Mouse (Mus musculus) CH12.LX (cell line): ENCODE measurements around the gene Prkab1.

ENCODE experiments used
- CTCF ChIP-seq, 2 experiments: IDR thresholded peaks in 1 of 2; conservative IDR thresholded peaks in 1 of 2; 2 replicates each; pipeline ENCODE4 v1.5.1; 2011 to 2012; ENCODE audit warnings: low read depth in 2 of 2, low read length in 2 of 2, improper control_type of control experiment in 1 of 2, inconsistent platforms in 1 of 2, mild to moderate bottlenecking in 1 of 2, moderate library complexity in 1 of 2
- E2F4 ChIP-seq: IDR thresholded peaks from 2 replicates; pipeline ENCODE4 v1.6.1; 2011; ENCODE audit warnings: low read depth, low read length, improper control_type of control experiment; ENCODE audit not compliant: insufficient replicate concordance
- EP300 ChIP-seq: IDR thresholded peaks from 2 replicates; pipeline ENCODE4 v1.6.1; 2011; ENCODE audit warnings: low read length, improper control_type of control experiment
- MAX ChIP-seq: IDR thresholded peaks from 2 replicates; pipeline ENCODE4 v1.6.1; 2011; ENCODE audit warnings: low read length, improper control_type of control experiment
- MXI1 ChIP-seq: IDR thresholded peaks from 2 replicates; pipeline ENCODE4 v1.6.1; 2011; ENCODE audit warnings: mild to moderate bottlenecking, low read depth, low read length, improper control_type of control experiment
- POLR2A ChIP-seq: IDR thresholded peaks from 2 replicates; pipeline ENCODE4 v1.6.1; 2011; ENCODE audit warnings: low read depth, mild to moderate bottlenecking, improper control_type of control experiment, low read length
- RCOR1 ChIP-seq: conservative IDR thresholded peaks from 2 replicates; pipeline ENCODE4 v1.6.1; 2012; ENCODE audit warnings: low read depth, mild to moderate bottlenecking, inconsistent platforms, low read length, improper control_type of control experiment
- TCF12 ChIP-seq: IDR thresholded peaks from 2 replicates; pipeline ENCODE4 v1.6.1; 2014; ENCODE audit warnings: low read depth, mild to moderate bottlenecking, inconsistent platforms, low read length, improper control_type of control experiment
- USF1 ChIP-seq: IDR thresholded peaks from 2 replicates; pipeline ENCODE4 v1.6.1; 2014; ENCODE audit warnings: low read depth, mild to moderate bottlenecking, inconsistent platforms, low read length, improper control_type of control experiment
- ZMIZ1 ChIP-seq: IDR thresholded peaks from 2 replicates; pipeline ENCODE4 v1.6.1; 2012; ENCODE audit warnings: low read depth, mild to moderate bottlenecking, inconsistent platforms, low read length, improper control_type of control experiment

DNA sequence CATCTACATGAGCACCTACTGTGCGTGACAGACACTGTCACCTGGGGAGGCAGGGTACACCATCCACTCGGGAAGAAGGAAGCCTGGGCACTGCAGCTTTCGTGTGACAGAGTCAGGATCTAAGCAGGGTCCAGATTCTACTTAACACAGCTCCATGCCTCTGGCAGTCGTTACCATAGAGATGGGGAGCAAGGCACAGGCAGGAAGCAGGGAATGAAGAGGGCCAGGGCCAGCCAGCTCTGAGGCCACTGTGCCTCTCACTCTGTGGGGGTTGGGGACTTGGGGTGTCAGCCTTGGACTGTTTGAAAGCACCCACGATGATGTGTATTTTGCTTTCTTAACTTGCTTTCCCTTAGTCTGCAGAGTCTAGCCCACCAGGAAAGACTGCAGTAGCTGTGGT lies 46.1 kb downstream of the Prkab1 start:
- TF ChIP-seq EP300 (no peak), E2F4 (no peak), USF1 (no peak), TCF12 (no peak), CTCF (conservative IDR thresholded peaks at IDR 0.05 in 1 of 2, IDR thresholded peaks at IDR 0.05 in 1 of 2; ENCODE audit: low read depth in 2 of 2, low read length in 2 of 2) (no peak), POLR2A (no peak), MXI1 (no peak), ZMIZ1 (no peak), RCOR1 (no peak), MAX (no peak)
